Mouse (Mus musculus) embryonic facial prominence, embryonic 12.5 days (tissue): ENCODE measurements around the gene Dhrs9. TPM values are rescaled to one million over a fixed set of nuclear protein-coding genes. Genes with fewer than 3 reads are reported as not detected.
"Not testable (repeated sequence)": the region's sequence is repeated elsewhere in the genome, so short reads cannot be mapped to it uniquely, and the experiment has no call there.

ENCODE experiments used
- ATAC-seq: fragments of 200-750 bp; cut with Nextera tagmentation; 2 replicates; pipeline ENCODE4 v1.8.0; 2017; ENCODE audit not compliant: insufficient number of reproducible peaks, insufficient read depth, low FRiP score, low TSS enrichment
- H3K27ac ChIP-seq: fragments of 300-500 bp; sonication (generic); 2 replicates; pipeline ENCODE4 v1.5.1; 2016; ENCODE audit warnings: mild to moderate bottlenecking
- H3K27me3 ChIP-seq: fragments of 300-500 bp; sonication (generic); 2 replicates; pipeline ENCODE4 v1.6.1; 2016; ENCODE audit warnings: mild to moderate bottlenecking, moderate library complexity
- H3K36me3 ChIP-seq: fragments of 300-500 bp; sonication (generic); 2 replicates; pipeline ENCODE4 v1.6.1; 2016; ENCODE audit warnings: mild to moderate bottlenecking
- H3K4me1 ChIP-seq: fragments of 300-500 bp; sonication (generic); 2 replicates; pipeline ENCODE4 v1.6.1; 2016
- H3K4me2 ChIP-seq: fragments of 300-500 bp; sonication (generic); replicated peaks from 2 replicates; pipeline ENCODE4 v1.6.1; 2016; ENCODE audit warnings: mild to moderate bottlenecking, moderate library complexity
- H3K4me3 ChIP-seq: fragments of 300-500 bp; sonication (generic); 2 replicates; pipeline ENCODE4 v1.5.1; 2016; ENCODE audit warnings: mild to moderate bottlenecking
- H3K9ac ChIP-seq: fragments of 300-500 bp; sonication (generic); 2 replicates; pipeline ENCODE4 v1.6.1; 2016; ENCODE audit warnings: mild to moderate bottlenecking, moderate library complexity
- H3K9me3 ChIP-seq: fragments of 300-500 bp; sonication (generic); 2 replicates; pipeline ENCODE4 v1.6.1; 2016; ENCODE audit warnings: mild to moderate bottlenecking, moderate library complexity
- whole genome bisulfite sequencing: fragments of 180-500 bp; shearing (Covaris S2); methylation state at CpG from one replicate; pipeline ENCODE4 v1.1.7; 2016; 5-methylcytosine and 5-hydroxymethylcytosine counted together
- polyA plus RNA-seq: library from polyadenylated mRNA; unstranded; fragments of >200 nt; fragmentation: Nextera tagmentation; extraction: Ambion mirVana; gene quantifications from 2 replicates; pipeline ENCODE4 v1.2.1, GENCODE M21; 2016

Gene Dhrs9
- polyA plus RNA-seq = not detected in 2 replicates

DNA sequence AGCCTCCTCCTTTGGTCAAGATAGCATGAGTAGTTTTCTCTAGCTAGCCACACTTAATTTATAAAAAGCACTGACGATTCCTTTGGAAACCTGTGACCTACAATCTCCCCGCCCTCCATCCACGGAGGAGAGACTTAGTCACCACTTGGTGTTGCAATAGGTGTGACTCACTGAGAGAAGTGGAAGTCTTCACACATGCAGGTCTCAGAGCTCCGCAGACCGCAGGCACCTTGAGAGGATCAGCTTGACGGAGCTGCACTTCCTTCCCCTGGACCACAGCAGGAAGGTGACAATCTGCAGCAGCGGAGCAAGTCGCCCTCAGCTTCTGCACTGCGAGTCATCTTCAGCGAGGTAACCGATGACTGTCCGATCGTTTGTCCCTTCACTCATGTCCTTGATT is at the start of gene Dhrs9:
TSS of gene Dhrs9 (plus strand) at position 165 of the 400 bp plus-strand sequence.
- Histone ChIP-seq H3K27me3 (no peaks in the 10 kb centered on the region), H3K4me3 (no peak within 1 kb of the TSS), H3K36me3 (no peaks in the 10 kb centered on the region), H3K9me3 (no peaks in the 10 kb centered on the region), H3K4me1 (no peaks in the 10 kb centered on the region), H3K4me2 (no peak within 1 kb of the TSS), H3K27ac (no peak within 1 kb of the TSS), H3K9ac (no peak within 1 kb of the TSS)
- no peak for ATAC-seq
- WGBS = 82% methylated on average over 13 of the region's 13 CpGs

DNA sequence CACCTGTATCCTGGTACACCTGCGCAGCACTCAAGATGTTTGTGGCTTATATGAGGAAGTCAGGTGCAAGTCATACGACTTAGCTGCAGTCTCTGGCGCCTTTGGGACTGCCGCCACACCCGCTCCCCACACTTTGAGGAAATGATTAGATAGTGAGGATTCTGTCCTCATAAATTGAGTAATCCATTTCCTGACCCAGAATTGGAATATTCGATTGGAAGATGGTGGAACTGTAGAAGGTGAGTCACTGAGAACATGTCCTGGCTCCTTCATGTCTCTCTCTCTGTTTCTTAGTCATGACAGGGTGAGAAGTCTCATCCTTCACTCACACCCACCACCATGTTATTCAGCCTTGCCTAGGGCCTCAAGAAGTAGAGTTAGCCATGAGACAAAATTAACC is 48.7 kb upstream of the Dhrs9 start:
- H3K27me3 ChIP-seq, H3K9me3 ChIP-seq, ATAC-seq, H3K4me2 ChIP-seq, H3K36me3 ChIP-seq, H3K4me1 ChIP-seq, H3K27ac ChIP-seq, H3K9ac ChIP-seq, H3K4me3 ChIP-seq: not testable (repeated sequence)
- WGBS = 85% methylated on average over 6 of the region's 6 CpGs

GRCm38 (mm10) chr2:69341506-69341905 is 38.7 kb upstream of the Dhrs9 start:
- no peak overlapping the region for H3K9ac ChIP-seq
- ATAC-seq = no peak
- H3K27ac ChIP-seq = no peak overlapping the region
- H3K4me2 ChIP-seq = no peak overlapping the region
- H3K27me3 ChIP-seq = no peaks in the 10 kb centered on the region
- H3K36me3 ChIP-seq = no peaks in the 10 kb centered on the region
- no peak overlapping the region for H3K4me3 ChIP-seq
- H3K4me1 ChIP-seq = no peaks in the 10 kb centered on the region
- no peaks in the 10 kb centered on the region for H3K9me3 ChIP-seq
- 94% methylated on average over 6 of the region's 6 CpGs for WGBS

- no peaks in the 10 kb centered on the region for H3K4me1 ChIP-seq
- H3K4me3 ChIP-seq = no peak within 1 kb of the TSS
- no peaks in the 10 kb centered on the region for H3K27me3 ChIP-seq
- H3K9ac ChIP-seq = no peak within 1 kb of the TSS
- no peak within 1 kb of the TSS for H3K27ac ChIP-seq
- H3K36me3 ChIP-seq = no peaks in the 10 kb centered on the region
- 88% methylated on average over 9 of the region's 9 CpGs for WGBS
- H3K9me3 ChIP-seq = no peaks in the 10 kb centered on the region
- no peak within 1 kb of the TSS for H3K4me2 ChIP-seq
- no peak for ATAC-seq
Measured at GRCm38 (mm10) chr2:69342496-69343221, 37.6 kb upstream of the Dhrs9 start, which contains the start of gene Abcb11. Gene Abcb11, minus strand, starts transcription at chr2:69342616.

DNA sequence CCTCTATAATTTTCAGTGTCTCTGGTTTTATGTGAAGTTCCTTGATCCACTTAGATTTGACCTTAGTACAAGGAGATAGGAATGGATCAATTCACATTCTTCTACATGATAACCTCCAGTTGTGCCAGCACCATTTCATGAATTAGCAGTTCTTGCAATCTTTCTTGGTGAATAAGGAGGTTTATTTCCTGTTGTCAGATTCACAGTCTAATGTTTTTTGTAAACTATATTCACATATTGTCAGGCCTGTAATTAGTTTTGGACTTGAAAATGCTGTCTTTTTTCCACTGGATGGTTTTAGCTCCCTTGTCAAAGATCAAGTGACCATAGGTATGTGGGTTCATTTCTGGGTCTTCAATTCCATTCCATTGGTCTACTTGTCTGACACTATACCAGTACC is 24.8 kb upstream of the Dhrs9 start:
- H3K4me3 ChIP-seq, H3K36me3 ChIP-seq, H3K9me3 ChIP-seq, H3K27me3 ChIP-seq, H3K27ac ChIP-seq, H3K4me1 ChIP-seq, H3K9ac ChIP-seq, H3K4me2 ChIP-seq: not testable (repeated sequence)
- ATAC-seq = peak; percentile 100

DNA sequence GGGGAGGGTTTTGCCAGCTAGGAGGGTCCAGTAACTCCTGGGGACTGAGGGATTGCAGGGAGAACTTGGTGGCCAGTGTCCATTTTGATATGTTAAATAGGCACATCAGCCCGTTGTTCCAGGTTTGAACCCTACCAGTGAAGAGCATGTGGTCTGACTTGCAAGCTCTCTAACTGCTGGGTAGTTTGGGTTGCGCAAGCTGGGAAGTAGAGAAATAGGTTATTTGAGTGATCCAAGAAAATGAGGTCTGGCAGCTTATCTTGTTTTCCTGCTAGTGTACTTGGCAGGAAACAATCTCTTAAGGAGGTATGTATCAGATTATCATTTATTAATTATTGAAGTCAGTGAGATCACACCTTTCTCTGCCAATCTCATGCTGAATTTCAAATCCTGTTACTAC is 15.4 kb upstream of the Dhrs9 start:
- no peaks in the 10 kb centered on the region for H3K9me3 ChIP-seq
- no peak overlapping the region for H3K27ac ChIP-seq
- H3K27me3 ChIP-seq = no peaks in the 10 kb centered on the region
- H3K4me1 ChIP-seq = no peaks in the 10 kb centered on the region
- H3K9ac ChIP-seq = no peak overlapping the region
- H3K36me3 ChIP-seq = no peaks in the 10 kb centered on the region
- WGBS = 87% methylated on average over 2 of the region's 2 CpGs
- ATAC-seq = no peak
- H3K4me3 ChIP-seq = no peak overlapping the region
- no peak overlapping the region for H3K4me2 ChIP-seq

- Histone ChIP-seq H3K4me3 (no peak overlapping the region), H3K27me3 (no peaks in the 10 kb centered on the region), H3K4me2 (no peak overlapping the region), H3K36me3 (no peaks in the 10 kb centered on the region), H3K4me1 (no peaks in the 10 kb centered on the region), H3K9ac (no peak overlapping the region), H3K9me3 (no peaks in the 10 kb centered on the region), H3K27ac (no peak overlapping the region)
- 96% methylated on average over 1 of the region's 1 CpGs for WGBS
- no peak for ATAC-seq
Measured at GRCm38 (mm10) chr2:69365275-69365674, 15.0 kb upstream of the Dhrs9 start.

DNA sequence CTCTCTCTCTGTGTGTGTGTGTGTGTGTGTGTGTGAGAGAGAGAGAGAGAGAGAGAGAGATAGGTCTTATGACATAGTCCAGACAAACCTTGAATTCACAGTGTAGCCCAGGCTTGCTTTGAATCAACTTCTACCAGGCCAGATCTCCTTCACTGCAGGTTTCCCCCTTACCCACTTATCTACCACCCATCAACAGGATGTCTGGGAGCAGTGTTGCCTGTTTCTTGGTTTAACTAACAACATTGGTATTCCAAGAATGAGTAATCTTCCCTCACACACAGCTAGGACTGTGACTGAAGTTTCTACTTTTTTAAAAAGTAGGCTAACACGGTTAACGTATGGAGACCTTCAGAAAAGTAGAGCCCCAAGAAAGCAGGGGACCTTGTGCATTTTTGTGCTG is 3.5 kb upstream of the Dhrs9 start:
- H3K27me3 ChIP-seq = no peaks in the 10 kb centered on the region
- H3K9me3 ChIP-seq = no peaks in the 10 kb centered on the region
- H3K4me3 ChIP-seq = no peak overlapping the region
- no peaks in the 10 kb centered on the region for H3K36me3 ChIP-seq
- H3K4me2 ChIP-seq = no peak overlapping the region
- no peak for ATAC-seq
- H3K27ac ChIP-seq = no peak overlapping the region
- no peak overlapping the region for H3K9ac ChIP-seq
- WGBS = 81% methylated on average over 2 of the region's 2 CpGs
- no peaks in the 10 kb centered on the region for H3K4me1 ChIP-seq

DNA sequence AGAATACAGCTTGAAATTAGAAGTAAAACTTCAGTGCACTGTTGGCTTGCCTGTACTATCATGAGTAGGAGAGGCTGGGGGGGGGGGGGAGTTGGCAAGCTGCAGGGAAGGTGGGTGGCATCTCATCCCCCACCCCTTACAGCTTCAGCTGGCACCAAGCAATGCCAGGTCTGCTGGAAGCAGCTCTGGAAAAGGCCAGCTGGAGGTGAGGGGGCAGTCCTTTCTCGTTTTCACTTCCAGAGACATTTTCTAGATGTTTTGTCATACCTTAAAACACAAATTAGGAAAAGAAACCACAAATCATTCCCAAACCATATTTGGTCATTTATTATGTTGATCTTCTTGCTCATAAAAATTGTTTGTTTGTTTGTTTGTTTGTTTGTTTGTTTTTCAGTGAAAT is 444 bp upstream of the Dhrs9 start:
- Histone ChIP-seq H3K27ac (no peak overlapping the region), H3K9ac (no peak overlapping the region), H3K4me1 (no peaks in the 10 kb centered on the region), H3K4me2 (no peak overlapping the region), H3K36me3 (no peaks in the 10 kb centered on the region), H3K27me3 (no peaks in the 10 kb centered on the region), H3K4me3 (no peak overlapping the region), H3K9me3 (no peaks in the 10 kb centered on the region)
- 63% methylated on average over 1 of the region's 1 CpGs for WGBS
- no peak for ATAC-seq

- H3K4me3 ChIP-seq = no peak overlapping the region
- H3K4me2 ChIP-seq = no peak overlapping the region
- no peaks in the 10 kb centered on the region for H3K27me3 ChIP-seq
- no peak overlapping the region for H3K9ac ChIP-seq
- H3K36me3 ChIP-seq = no peaks in the 10 kb centered on the region
- H3K9me3 ChIP-seq = no peaks in the 10 kb centered on the region
- 53% methylated on average over 8 of the region's 8 CpGs for WGBS
- no peak for ATAC-seq
- no peaks in the 10 kb centered on the region for H3K4me1 ChIP-seq
- H3K27ac ChIP-seq = no peak overlapping the region
Measured at GRCm38 (mm10) chr2:69381740-69382139, 1.5 kb downstream of the Dhrs9 start.

DNA sequence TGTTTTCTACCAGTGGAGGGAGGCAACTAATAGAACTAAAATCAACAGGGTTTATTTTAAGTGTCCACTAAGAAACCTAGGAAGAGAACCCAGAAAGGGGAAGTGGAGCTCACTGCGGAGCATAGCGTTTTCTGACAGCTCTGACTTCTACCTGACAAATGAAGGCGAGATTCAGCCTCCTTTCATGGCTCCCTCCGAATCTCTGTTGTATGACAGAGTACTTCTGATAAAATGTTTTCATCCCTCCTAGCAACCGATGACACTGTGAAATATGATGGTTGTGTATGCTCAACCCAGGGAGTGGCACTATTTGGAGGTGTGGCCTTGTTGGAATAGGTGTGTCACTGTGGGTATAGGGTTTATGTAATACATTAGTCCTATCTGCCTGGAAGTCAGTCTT is 2.6 kb downstream of the Dhrs9 start:
- 87% methylated on average over 5 of the region's 5 CpGs for WGBS
- Histone ChIP-seq H3K9me3 (no peaks in the 10 kb centered on the region), H3K9ac (no peak overlapping the region), H3K27ac (no peak overlapping the region), H3K4me3 (no peak overlapping the region), H3K36me3 (no peaks in the 10 kb centered on the region), H3K4me1 (no peaks in the 10 kb centered on the region), H3K4me2 (no peak overlapping the region), H3K27me3 (no peaks in the 10 kb centered on the region)
- no peak for ATAC-seq

- Histone ChIP-seq H3K4me1 (no peaks in the 10 kb centered on the region), H3K4me3 (no peak overlapping the region), H3K27ac (no peak overlapping the region), H3K9me3 (no peaks in the 10 kb centered on the region), H3K4me2 (no peak overlapping the region), H3K36me3 (no peaks in the 10 kb centered on the region), H3K27me3 (no peaks in the 10 kb centered on the region), H3K9ac (no peak overlapping the region)
- no peak for ATAC-seq
- WGBS = 85% methylated on average over 3 of the region's 3 CpGs
Measured at GRCm38 (mm10) chr2:69386118-69386871, 6.0 kb downstream of the Dhrs9 start.
